Mouse (Mus musculus): Measurements from ENCODE around the gene Pepd.

GRCm38 (mm10) chr7:35043266-35043817 is 131.2 kb downstream of the Pepd start:
- TF ChIP-seq CTCF (IDR thresholded peaks at IDR 0.05) (no peak), EP300 (IDR thresholded peaks at IDR 0.05) (no peak)
